Mouse (Mus musculus) megakaryocyte, embryonic 14.5 days (primary cell): ENCODE data around the gene Recql. TPM values are rescaled to one million over a fixed set of nuclear protein-coding genes. Genes with fewer than 3 reads are reported as not detected.

Experiments
- H3K27me3 ChIP-seq: replicated peaks from 2 replicates; pipeline ENCODE3; 2012; ENCODE audit warnings: inconsistent platforms
- H3K36me3 ChIP-seq: replicated peaks from 2 replicates; pipeline ENCODE3; 2012; ENCODE audit warnings: low read length, inconsistent platforms, mixed read lengths
- H3K4me1 ChIP-seq: 2 replicates; pipeline ENCODE4 v1.6.1; 2012; ENCODE audit warnings: inconsistent platforms
- H3K4me3 ChIP-seq: replicated peaks from 2 replicates; pipeline ENCODE3; 2012; ENCODE audit warnings: moderate library complexity, mild to moderate bottlenecking, inconsistent platforms
- H3K9me3 ChIP-seq: 2 replicates; pipeline ENCODE4 v1.6.1; 2012; ENCODE audit warnings: inconsistent platforms
- FLI1 ChIP-seq: IDR thresholded peaks from 2 replicates; pipeline ENCODE4 v1.6.1; 2012; ENCODE audit warnings: low read length, inconsistent platforms, mixed read lengths
- GATA1 ChIP-seq: IDR thresholded peaks from 3 replicates; pipeline ENCODE4 v1.6.1; 2012; ENCODE audit warnings: mixed read lengths, low read length, inconsistent platforms, borderline replicate concordance
- polyA plus RNA-seq: library from polyadenylated mRNA; stranded (reverse); fragments of >175 nt; gene quantifications from 2 replicates; pipeline ENCODE4 v1.2.3, GENCODE M21; 2012; ENCODE audit warnings: low replicate concordance; ENCODE audit not compliant: insufficient read depth

The Recql gene
- polyA plus RNA-seq, 1 experiment = 2.8 TPM

DNA sequence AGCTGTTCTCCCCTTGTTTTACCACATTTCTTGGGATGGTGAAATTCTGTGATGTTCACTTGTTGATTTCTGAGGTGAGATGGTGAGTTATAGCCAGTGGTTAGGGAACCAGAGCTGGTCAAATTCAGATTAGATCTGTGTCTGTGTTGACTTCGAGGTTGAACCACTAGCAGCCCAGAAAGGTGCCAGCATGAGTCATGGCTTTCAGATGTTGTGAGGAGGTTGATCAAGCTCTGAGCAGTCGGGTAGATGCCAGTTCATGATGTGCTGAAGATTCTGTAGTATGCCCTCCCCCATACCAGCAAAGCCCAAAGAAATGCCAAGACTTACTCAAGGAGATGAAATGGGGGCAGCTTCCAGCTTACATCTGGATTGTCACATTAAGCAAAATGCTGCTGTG lies 2.2 kb upstream of the Recql start:
- H3K4me3 ChIP-seq = peak overlapping the region; percentile 25
- no peaks in the 10 kb centered on the region for H3K27me3 ChIP-seq
- TF ChIP-seq GATA1 = no peak
- TF ChIP-seq FLI1 = no peak
- H3K36me3 ChIP-seq = peaks cover 40% of the 10 kb centered on the region
- H3K4me1 ChIP-seq = peaks cover 40% of the 10 kb centered on the region
- H3K9me3 ChIP-seq = no peaks in the 10 kb centered on the region

GRCm38 (mm10) chr6:142387755-142388271 lies 926 bp upstream of the Recql start:
- no peak for TF ChIP-seq FLI1
- TF ChIP-seq GATA1 = no peak
- H3K4me1 ChIP-seq = peaks cover 41% of the 10 kb centered on the region
- H3K27me3 ChIP-seq = no peaks in the 10 kb centered on the region

DNA sequence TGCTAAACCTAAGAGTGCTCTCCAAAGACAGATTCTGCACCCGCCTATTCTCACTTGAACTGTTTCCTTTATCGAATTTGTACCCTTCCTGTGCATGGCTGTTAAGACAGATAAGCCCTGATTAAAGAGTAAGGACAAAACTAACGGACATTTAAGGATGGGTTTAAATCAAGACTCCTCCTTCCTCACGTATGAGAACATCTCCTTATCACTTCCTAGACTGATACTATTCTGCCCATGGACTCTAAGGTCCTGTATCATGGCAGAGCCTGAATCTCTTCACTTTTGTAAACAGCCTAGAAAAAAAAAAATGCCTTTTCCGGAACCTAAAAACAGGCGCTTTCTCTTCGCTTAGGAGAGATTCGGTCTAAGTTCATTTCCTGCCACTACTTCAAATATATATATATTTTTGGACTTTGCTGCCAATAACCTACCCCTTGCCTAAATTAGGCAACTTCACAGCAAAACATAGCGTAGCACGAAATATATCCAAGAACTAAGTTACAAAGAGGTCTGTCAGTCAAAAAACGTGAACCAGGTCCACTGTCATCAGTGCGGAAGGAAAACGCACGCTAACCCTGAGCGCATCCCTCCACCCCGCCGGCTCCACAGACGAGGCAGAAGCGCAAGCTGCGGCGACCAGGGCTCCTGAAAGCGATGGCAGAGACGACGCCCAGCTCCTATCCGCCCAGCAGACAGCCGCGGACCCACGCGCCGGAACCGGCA lies 439 bp downstream of the Recql start:
- peaks cover 40% of the 10 kb centered on the region for H3K4me1 ChIP-seq
- peak overlapping the region; percentile 99 for H3K4me3 ChIP-seq
- TF ChIP-seq FLI1 (no peak), GATA1 (no peak)
- H3K36me3 ChIP-seq = peaks cover 31% of the 10 kb centered on the region
- H3K27me3 ChIP-seq = no peaks in the 10 kb centered on the region
- no peaks in the 10 kb centered on the region for H3K9me3 ChIP-seq

More at GRCm38 (mm10) chr6:142387755-142388271, 926 bp upstream of the Recql start:
- peaks cover 35% of the 10 kb centered on the region for H3K36me3 ChIP-seq
- peak overlapping the region; percentile 99 for H3K4me3 ChIP-seq
- no peaks in the 10 kb centered on the region for H3K9me3 ChIP-seq

DNA sequence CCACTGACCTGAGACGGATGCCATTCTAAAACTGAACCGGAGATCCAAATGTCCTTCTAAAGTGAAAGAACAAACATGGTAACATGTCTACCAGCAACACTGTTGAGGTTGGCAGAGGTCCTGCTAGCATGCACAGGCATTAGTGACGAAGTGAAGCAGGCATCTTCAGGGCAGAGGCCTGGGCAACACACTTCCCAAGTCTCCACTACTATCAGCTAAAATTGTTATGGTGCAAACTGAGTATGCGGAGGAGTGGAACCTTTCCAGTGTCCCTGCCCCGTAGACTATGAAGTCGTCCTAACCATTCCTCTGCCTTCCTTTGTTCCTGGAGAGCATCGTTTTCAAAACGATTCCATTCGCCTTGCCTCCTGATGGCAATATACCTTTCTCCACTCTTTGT lies 2.4 kb downstream of the Recql start:
- H3K4me1 ChIP-seq = peaks cover 46% of the 10 kb centered on the region
- peaks cover 30% of the 10 kb centered on the region for H3K36me3 ChIP-seq
- H3K9me3 ChIP-seq = no peaks in the 10 kb centered on the region
- TF ChIP-seq GATA1 = no peak
- TF ChIP-seq FLI1 = no peak
- no peak overlapping the region for H3K4me3 ChIP-seq
- H3K27me3 ChIP-seq = no peaks in the 10 kb centered on the region

DNA sequence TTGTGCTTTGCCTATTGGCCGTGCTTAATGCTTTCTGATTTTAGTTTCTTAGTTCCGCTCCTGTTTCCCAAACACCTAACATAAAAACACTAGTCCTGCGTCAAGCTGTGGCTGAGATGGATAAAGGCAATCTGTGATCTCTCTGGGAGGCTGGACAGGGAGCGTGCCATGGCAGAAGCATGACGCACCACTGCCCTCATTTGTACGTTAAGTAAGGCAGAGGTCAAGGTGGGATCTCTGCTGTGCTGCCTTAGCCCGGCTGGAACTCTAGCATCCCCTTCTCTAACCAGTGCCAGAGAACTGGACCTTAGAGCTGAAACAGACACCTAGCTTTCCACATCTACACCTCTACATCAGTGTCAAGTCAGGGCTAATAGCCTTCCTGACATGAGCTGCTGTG lies 5.3 kb downstream of the Recql start:
- Histone ChIP-seq H3K9me3 (no peaks in the 10 kb centered on the region), H3K4me1 (peaks cover 36% of the 10 kb centered on the region), H3K27me3 (no peaks in the 10 kb centered on the region), H3K36me3 (peaks cover 56% of the 10 kb centered on the region), H3K4me3 (peak overlapping the region; percentile 60)
- TF ChIP-seq GATA1 (no peak), FLI1 (no peak)

DNA sequence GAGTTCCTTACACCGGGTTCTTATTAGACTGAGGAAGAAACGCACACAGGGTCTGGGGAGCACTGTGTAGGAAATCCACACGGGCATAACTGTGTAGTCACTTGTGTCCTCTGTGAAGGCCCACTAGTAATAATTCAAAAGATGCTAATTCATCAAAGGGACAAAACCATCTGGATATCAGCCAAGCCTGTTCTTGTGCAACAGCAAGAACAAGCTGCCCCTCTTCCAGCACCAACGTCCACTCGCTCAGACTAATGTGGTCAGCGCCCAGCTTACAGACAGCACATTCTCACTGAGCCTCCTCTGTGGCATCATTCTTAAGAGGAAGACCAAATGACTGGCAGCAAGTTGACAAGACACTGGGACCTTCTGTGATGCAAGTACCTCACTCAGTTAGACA lies 6.9 kb downstream of the Recql start:
- no peak for TF ChIP-seq GATA1
- TF ChIP-seq FLI1 = no peak
- Histone ChIP-seq H3K36me3 (peaks cover 72% of the 10 kb centered on the region), H3K9me3 (no peaks in the 10 kb centered on the region), H3K4me1 (peaks cover 36% of the 10 kb centered on the region), H3K27me3 (no peaks in the 10 kb centered on the region), H3K4me3 (peak overlapping the region; percentile 10)

DNA sequence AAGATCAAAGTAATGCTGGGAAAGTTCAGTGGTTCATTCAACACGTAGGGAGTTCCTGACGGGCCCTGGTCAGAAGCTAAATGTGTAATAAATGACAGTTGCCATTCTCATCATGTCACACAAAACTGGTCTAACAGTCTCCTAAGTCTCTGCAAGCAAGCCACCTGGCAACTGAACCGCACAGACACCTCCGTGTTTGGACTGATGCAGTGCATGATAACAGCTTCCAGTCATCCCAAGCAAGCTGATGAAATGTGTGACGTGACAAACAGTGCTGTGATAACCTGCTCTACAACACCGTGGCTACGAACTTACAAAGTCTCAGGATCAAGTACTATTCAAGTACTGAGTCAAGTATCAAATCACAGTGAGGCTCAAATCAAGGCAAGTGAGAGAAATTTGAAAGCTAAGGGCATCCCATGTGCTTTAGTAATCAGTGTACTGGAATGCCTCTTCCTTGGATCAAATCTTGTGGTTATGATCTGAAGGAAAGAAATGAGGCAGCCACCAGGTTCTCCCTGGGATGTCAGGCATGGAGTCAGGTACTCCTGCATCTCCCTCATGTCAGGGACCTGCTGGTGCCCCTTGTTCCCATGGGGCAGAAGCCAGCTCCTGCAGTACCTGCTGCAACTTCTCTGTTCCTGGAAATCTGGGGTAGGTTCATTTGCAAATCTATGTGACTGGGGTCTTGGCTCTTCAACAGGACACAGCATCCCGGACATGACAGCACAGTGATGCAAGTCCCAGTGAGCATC lies 8.1 kb downstream of the Recql start:
- no peaks in the 10 kb centered on the region for H3K9me3 ChIP-seq
- H3K4me1 ChIP-seq = peaks cover 29% of the 10 kb centered on the region
- no peak for TF ChIP-seq GATA1
- TF ChIP-seq FLI1 = no peak
- H3K36me3 ChIP-seq = peaks cover 79% of the 10 kb centered on the region
- no peak overlapping the region for H3K4me3 ChIP-seq
- H3K27me3 ChIP-seq = no peaks in the 10 kb centered on the region

DNA sequence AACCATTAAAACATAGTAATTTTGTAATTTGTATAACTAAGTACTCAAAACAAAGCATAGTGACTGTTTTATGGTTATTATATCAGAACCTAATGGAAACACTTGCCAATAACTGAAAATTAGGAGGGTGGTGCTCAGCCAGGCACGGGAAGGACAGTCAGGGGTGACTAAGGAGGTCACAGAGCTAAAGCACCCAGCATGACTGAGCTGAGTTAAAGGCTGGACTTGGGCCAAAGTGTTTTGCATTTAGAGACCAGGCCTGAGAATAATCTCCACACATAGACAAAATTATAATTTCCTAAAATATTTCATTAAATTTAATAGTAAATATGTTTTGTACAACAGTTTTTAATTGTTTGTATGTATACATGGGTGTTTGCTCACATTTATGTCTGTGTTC lies 9.8 kb downstream of the Recql start:
- H3K36me3 ChIP-seq = peaks cover 87% of the 10 kb centered on the region
- no peaks in the 10 kb centered on the region for H3K27me3 ChIP-seq
- no peak for TF ChIP-seq GATA1
- no peak for TF ChIP-seq FLI1
- peaks cover 26% of the 10 kb centered on the region for H3K4me1 ChIP-seq
- no peak overlapping the region for H3K4me3 ChIP-seq
- no peaks in the 10 kb centered on the region for H3K9me3 ChIP-seq

DNA sequence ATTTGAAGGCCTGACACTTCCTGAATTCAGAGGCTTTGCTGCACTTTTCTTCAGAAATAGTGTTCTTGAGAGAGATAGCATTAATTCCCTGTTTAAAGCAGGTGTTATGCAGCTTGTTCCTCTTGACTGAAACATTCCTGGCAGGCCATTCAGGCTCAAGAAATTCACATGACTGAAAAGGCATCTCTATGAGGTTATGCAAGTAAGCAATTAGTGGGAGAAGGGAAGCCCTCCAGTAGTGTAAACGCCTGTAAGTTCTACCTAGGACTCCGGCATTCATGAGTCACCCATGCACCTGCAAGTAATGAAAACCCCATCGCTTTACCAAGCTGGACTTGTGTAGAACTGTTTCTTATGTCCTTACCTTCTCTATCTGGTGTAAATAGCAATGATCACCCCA lies 17.3 kb downstream of the Recql start:
- TF ChIP-seq FLI1 (no peak), GATA1 (no peak)
- peaks cover 98% of the 10 kb centered on the region for H3K36me3 ChIP-seq
- no peaks in the 10 kb centered on the region for H3K27me3 ChIP-seq
- H3K9me3 ChIP-seq = no peaks in the 10 kb centered on the region
- H3K4me3 ChIP-seq = no peak overlapping the region
- no peaks in the 10 kb centered on the region for H3K4me1 ChIP-seq

GRCm38 (mm10) chr6:142367565-142367964 lies 19.3 kb downstream of the Recql start:
- no peaks in the 10 kb centered on the region for H3K4me1 ChIP-seq
- H3K4me3 ChIP-seq = no peak overlapping the region
- no peaks in the 10 kb centered on the region for H3K27me3 ChIP-seq
- TF ChIP-seq FLI1 (no peak), GATA1 (no peak)
- H3K9me3 ChIP-seq = no peaks in the 10 kb centered on the region
- H3K36me3 ChIP-seq = peaks cover 95% of the 10 kb centered on the region
